Mouse (Mus musculus): ENCODE results near the gene March4. TPM values are rescaled to one million over a fixed set of nuclear protein-coding genes. Genes with fewer than 3 reads are reported as not detected.

Gene March4
- under 1 TPM; 0.04 to 0.16 TPM for total RNA-seq (2021)
- long read RNA-seq, experiment 1: 0 reads
- long read RNA-seq, experiment 2: 0 reads

DNA sequence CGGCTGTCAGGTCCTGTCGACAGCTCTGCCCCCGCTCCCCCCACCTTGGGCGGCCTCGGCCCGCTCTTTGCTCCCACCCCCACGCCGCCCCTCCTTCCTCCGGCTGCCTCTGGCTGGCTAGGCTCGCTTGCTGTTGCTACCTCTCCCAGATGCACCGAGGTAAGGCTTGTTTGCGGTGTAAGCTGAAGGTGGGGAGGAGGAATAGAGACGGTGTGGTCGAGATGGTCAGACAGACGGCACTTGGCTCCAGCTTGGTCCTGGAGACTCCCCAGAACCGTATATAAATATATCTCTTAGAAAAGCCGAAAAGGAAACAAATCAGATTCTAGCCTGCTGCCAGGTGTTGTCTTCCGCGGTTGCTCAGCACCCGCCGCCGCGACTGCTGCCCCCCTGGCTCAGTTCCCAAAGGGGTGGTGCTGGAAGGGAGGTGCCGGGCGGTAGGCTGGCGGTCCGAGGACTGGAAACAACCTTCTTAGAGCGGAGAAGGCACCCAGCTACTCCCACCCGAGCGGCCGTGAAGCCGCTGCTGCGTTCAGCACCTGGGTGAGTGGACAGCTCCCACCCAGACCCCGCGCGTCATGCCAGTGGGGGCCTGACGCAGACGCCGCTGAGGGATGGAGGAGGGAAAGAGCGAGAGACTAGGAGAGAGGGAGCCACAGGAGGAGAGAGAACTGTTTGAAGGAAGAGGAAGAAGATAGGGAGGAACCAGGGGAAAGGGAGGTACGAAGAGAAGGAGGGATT, at the start of gene March4:
Gene March4, minus strand, starts transcription at position 320 of the 741 bp plus-strand sequence.
- intact Hi-C loops (cut with DNase I; ENCODE audit: low total_unique reads): no loop called here
- peak; percentile 69 for DNase-seq

DNA sequence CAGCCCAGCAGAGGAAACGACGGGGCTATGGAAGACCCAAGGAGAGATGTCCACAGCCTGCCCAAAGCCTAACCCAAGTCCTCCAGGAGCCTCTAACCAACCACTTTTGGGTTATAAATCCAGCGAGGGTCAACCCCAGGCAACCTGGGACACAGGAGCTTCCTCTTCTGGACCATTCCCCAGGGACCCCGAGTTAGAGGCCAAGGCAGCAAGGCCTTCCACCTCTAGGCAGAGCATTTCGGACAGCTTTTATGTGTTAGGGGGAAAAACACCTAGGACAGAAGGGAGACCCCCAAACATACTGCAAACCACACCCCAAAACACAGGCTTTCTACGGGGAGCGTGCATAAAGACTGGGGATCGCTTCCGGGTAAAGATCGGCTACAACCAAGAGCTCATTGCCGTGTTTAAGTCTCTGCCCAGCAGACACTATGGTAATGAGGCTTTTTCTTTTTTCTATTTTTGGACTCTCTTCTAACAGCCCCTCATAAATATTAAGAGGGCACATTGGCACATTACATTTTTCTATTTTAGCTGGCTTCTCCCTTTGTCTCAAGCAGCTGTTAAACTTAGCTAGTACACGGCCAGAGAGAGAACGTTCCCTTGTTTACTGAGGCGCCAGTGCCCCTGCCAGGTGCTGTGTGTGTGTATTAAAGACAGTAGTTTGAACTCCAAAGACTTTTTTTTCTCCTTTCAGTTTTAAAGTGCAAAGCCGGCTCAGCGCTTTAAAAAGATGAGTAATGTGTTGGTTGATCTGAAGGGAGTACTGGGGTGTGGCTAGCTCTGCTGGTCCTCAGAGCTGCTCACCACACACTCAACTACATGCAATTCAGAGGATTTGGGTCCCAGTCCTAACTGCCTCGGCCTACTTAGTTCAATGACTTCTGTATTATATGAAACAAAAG, 49.5 kb upstream of the March4 start:
- DNase-seq: no peak
- intact Hi-C loops (cut with DNase I; ENCODE audit: low total_unique reads): loop anchor here (10.0 kb wide), 1 partner anchor 271 kb away; no protein-coding TSS in a partner anchor

DNA sequence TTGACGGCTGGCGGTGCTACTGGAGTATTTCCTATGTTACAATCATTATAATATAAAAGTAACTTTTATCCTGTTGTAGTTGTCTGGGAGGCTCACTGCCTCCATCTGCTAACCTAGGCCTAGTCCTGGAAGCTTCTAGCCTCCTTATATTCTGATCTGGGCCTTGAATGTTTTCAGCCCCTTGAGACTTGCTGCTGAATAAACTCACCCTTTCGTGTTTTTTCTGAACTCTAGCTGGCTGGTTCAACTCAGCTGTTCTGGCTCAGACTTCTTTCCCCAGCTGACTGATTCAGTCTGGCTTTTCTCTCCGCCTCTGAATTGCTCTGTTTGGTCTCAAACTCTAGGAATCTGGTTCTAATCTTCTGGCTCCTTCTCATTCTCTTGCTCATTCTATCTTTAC, 47.2 kb upstream of the March4 start:
- DNase-seq: no peak
- intact Hi-C loops (cut with DNase I; ENCODE audit: low total_unique reads): loop anchor here (10.0 kb wide), 1 partner anchor 269 kb away; no protein-coding TSS in a partner anchor

DNA sequence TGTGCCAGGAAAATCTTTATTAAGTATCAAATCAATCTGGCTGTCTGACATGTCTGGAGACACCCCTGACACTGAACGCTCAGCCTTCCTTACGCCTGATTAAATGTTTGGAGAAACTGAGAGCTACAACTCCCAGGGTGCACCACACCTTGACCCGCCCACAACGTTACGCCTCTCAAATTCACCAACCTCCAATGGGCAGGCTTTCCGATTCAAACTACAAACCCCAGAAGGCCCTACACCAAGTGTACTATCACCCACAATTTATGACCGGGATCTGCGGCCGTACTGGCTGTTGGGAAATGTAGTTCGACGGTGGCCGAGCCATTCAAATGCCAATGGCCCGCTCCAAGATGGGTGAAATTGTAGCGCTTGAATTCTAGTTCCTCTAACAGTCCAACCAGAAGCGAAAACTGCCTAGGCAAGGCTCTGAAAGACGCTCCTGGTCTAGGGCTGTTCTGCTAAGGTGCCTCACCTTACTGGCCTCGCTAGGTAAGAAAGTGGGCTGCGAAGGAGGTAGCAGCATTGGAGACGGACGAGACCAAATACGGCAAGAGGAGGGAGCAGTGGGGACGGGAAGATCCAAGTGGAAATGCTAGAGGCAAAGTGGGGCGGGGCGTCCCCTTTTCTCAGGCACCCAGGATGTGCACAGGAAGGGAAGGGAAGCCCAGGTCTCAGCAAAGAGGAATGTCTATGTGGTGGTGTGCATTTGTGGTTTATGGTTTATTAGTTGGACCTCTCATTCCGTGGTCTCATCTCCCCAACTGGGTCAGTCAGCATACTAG, 46.4 kb upstream of the March4 start, which contains the start of gene Smarcal1:
Gene Smarcal1, plus strand, starts transcription at position 305 of the 785 bp plus-strand sequence.
- intact Hi-C loops (cut with DNase I; ENCODE audit: low total_unique reads): loop anchor here (10.0 kb wide), 1 partner anchor 268 kb away; no protein-coding TSS in a partner anchor
- DNase-seq: peak; percentile 90

DNA sequence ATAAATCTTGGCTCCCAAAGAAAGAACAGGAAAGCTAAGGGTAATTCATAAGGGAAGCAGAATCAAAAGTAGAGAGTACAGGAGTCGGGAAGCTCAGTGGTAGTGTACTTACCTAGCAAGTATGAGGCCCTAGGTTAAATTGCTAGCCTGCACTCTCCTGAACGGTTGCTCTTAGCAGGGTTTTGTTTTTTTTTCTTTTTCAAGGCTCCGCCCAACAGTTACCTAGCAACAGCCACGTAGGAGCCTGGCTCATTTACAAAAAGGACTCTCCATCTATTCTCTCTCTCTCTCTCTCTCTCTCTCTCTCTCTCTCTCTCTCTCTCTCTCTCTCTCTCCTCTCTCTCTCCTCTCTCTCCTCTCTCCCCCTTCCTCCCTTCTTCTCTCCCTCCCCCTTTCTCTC, 42.1 kb upstream of the March4 start:
- DNase-seq: no peak
- intact Hi-C loops (cut with DNase I; ENCODE audit: low total_unique reads): no loop called here

DNA sequence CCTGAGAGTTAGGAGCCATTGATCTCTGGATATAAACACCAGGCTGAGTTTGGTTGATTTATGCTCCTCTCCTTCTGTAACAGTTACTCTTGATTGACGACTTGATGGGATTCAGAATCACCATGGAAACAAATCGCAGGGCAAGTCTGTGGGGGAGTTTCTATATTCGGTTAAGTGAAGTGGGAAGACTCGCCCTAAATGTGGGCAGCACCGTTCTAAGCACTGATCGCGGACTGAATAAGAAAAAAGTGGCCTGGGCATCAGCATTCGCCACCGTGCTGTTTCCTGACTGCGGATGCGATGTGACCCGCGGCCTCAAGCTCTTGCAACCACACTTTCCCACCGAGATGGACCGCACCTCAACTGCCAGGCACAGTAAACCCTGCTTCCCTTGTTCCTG, 41.6 kb upstream of the March4 start:
- intact Hi-C loops (cut with DNase I; ENCODE audit: low total_unique reads): no loop called here
- DNase-seq: no peak

DNA sequence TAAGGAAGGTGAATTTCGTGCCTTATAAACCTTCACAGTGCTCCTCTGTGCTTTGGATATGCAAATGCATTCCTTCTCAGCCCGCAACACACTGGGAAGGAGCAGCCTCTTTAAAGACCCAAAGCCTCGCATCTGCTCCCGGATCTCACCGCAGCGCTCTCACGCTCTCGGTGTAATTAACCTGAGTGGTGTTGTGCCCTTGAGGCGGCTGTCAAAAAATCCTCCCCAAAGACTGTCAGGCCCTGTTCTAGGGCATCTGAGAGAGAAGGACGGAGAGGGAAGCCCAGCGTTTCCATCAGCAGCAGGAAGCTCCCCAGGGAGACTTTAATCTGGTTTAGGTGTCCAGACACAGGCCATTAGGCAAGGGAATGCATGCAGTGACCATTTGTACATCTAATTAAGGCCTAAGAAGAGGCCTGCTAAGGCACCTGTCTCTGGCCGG, 40.8 kb upstream of the March4 start:
- no peak for DNase-seq
- intact Hi-C loops (cut with DNase I; ENCODE audit: low total_unique reads): no loop called here

DNA sequence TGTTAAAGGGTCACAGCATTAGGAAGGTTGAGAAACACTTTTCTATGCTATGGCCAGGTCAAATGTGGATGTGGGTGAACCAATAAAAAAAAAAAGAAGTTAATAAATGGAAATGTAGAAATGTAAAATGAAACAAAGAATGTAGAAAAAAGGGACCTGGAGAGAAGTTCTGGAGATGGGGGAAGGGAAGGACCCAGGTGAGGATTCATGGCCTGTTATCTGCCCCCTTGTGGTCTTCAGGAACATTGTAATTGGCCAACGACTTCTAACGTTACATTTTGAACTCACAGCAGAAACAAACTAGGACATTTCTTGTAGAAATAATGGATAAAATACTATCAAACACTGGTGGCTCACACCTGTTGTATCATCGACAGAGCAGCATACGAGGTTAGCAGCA, 38.4 kb upstream of the March4 start:
- intact Hi-C loops (cut with DNase I; ENCODE audit: low total_unique reads): no loop called here
- no peak for DNase-seq

DNA sequence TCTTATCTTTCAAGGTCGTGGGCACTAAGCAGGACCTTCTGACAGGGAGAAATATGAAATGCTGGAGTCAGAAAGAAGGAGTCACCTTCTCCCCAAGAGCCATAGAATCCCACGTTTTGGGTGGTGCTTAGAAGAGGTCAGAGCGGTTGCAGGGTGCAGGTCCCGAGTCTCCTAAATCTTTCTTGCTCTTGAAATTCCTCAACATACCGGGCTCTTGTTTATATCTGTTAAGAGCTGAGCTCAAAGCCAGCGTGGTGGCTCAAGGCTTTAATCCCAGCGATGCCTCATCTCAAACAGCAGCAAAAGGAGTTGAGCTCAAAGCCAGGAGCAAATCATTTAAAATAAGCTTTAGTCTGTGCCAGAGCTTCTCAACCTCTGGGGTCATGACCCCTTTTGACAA, 37.9 kb upstream of the March4 start:
- intact Hi-C loops (cut with DNase I; ENCODE audit: low total_unique reads): no loop called here
- DNase-seq: no peak

DNA sequence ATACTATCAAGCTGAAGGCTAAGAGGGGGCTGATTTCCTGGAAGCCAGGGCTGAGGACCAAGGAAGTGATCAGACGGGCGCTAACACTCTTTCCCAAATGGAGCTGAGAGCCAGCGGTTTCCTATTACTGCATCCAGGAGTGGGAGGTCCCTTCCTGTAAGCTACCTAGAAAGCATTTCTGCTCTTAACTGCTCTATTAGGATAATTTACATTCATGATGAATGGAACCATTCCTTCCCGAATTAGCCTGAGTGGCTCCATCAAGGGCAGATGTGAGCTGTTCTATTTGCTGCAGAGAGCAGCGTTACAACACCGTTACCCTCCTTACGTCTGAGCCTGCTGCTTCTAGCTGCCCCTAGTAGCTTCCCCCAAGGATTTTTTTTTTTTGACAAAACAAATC, 37.3 kb upstream of the March4 start:
- no peak for DNase-seq
- intact Hi-C loops (cut with DNase I; ENCODE audit: low total_unique reads): no loop called here

DNA sequence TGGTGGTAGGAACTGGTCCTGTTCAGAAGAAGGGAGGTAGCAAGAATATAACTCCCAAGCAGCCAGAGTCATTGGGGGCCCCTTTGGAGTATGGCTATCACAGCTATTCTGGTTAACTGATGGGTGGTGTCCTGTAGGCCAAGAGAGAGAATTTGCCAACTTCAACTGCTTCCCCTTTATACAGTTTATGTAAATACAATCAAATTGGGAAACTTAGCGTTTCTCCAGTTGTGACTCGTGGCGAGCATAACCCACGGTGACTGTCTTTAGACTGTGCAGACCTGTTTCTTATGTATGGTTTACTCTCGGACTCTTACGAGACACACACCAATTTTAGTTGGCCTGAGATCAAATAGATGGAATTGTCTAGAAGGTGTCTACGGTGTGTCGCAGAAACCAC, 32.0 kb upstream of the March4 start:
- DNase-seq: no peak
- intact Hi-C loops (cut with DNase I; ENCODE audit: low total_unique reads): no loop called here

DNA sequence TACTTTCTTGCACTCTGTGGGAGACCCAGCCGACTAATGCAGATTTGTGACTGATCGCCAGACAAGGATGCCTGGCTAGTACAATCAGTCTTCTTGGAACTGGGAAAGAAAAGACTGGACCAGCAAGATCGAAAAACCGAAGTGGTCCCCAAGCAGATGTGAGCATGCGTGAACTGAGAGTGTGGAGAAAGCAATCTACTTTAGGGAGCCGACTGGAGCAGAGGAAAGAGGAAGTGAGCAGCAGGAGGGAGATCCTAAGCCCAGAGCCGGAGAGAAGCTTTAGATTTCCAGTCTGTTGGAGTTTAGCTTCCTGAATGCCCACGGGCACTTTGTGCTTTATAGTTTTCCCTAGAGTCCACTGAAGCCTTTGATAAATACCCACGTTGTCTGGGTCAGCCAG, 30.3 kb upstream of the March4 start:
- DNase-seq: no peak
- intact Hi-C loops (cut with DNase I; ENCODE audit: low total_unique reads): no loop called here

DNA sequence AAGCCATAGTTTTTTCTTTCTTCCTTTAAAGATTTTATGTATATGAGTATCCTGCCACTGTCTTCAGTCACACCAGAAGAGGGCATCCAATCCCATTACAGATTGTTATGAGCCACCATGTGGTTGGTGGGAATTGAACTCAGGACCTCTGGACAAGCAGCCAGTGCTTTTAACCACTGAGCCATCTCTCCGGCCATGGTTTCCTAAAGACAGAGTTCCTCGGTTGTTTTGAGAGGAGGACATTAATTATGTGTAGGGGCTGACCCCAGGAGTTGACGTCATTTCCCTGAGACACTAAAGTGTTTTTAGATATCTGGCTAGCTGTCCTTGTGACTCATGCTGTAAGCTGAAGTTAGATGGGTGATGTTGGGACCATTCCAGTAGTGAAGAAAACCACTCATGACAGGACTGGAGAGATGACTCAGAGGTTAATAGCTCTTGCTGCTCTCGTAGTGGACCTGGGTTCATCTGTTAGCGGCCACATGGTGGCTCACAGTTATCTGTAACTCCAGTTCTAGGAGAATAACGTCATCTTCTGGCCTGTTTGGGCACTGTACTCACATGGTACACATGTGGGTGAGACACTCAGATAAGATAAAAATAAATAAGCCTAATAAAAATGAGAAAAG, 27.7 kb upstream of the March4 start:
- DNase-seq: no peak

DNA sequence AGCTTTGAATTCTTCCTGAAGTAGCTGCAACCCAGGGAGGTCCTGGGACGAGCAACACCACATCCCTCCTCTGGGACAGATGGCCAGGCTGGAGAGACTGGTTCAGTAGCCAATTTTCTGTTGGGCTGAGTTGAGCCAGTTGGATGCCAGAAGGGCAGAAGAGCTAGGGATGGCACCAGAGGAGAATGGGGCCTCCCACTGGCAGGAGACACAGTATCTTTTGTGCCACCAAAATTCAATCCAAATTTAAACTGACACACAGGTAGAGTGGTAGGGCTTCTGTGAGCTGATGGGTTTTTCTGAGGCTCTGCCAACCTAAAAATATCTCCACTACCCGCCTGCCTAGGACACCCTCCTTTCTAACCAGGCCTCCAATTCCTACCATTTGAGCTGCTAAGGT, 21.9 kb upstream of the March4 start:
- intact Hi-C loops (cut with DNase I; ENCODE audit: low total_unique reads): no loop called here
- DNase-seq: no peak

More for the DNA sequence above, 27.7 kb upstream of the March4 start:
- intact Hi-C loops (cut with DNase I; ENCODE audit: low total_unique reads): no loop called here

DNA sequence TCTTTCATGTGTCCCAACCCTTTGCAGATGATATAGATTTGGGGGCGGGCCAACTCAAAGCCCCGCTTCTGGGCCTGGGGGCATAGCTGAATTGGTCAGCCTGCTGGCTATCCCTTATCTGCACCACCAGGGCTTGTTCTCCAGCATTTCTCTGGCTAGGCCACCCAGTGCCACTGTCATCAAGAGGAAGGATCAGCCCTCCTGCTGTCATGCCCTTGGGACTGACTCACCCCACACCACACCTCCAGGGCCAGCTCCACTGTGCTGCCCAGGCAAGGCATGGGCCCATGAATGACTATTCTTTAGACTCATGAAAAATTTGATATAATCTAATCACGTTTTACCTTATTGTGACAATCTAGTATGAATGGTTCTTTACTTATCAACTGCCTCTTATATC, 19.7 kb upstream of the March4 start:
- DNase-seq: no peak
- intact Hi-C loops (cut with DNase I; ENCODE audit: low total_unique reads): no loop called here

DNA sequence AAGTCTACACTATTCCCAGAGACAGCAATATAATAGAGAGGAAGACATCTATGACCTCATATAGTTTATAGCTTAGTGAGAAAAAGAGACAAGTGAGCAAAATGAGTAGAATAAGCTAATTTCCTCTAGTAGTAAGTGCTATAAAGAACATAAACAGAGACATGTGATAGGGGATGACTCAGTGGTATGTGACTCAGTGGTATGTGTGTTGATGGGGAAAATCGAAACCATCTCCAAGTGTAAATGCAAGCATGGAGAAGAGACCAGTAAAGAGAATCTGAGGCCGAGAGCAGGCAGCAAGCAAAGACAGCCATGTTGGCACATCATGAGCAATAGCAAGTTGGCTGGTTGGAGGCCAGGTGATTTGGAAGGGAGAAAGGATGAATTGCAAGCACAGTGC, 13.6 kb upstream of the March4 start:
- intact Hi-C loops (cut with DNase I; ENCODE audit: low total_unique reads): no loop called here
- no peak for DNase-seq

DNA sequence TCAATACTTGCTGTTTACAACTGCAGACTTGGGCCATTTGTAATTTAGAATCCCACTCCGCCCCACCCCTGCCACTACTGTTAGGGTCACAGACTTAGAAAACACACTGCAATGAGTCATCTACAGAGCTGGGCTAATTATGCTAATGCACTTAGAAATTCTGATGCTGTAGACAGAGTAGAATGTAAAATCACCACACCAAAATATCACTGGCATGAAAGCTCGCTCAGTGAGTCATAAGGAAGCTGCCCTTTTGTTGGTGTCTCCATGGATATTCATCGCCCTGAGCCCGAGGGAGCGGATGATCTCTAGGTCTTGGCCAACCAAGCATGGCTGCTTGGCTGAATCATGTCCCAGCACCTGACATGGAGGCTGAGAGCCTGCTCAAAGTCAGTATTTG, 1.5 kb upstream of the March4 start:
- intact Hi-C loops (cut with DNase I; ENCODE audit: low total_unique reads): no loop called here
- no peak for DNase-seq

DNA sequence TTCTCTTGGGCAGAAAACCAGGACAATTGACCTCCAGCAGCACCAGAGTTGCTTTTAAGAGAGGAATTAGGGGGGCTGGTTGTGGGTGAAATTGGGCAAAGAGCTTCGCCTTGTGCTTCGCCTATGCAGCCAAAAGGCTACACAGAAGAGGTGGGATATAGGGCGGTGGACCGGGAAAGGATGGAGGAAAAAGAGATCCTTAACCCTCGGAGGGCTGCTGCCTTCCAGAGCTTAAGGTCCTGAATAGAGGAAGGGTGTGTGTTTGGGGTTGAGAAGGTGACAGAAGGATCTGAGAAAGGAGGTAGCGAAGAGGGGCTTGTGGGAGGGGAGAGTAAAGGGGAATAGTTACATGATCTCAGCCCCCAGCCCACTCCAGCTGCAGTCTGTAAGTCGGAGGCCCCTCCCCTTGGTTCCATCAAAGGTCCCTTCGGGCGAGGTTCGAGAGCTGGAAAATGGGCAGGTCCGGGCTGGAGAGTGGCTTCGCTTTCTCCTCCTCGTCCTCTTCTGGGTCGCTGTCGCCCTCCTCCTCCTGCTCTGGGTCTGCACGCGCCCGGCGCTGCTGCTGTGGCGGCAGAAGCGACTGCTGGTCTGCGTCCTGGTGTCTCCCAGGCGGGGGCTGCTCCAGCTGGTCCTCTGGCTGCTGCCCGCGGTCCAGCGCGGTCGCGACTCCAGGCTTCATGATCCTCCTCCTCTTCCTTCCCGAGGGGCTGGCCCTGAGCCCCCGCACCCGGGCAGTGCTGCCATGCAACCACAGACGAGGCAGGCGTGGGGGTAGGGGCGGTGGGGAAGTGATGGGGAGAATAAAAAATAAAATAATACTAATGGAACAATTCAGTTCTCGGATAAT, 782 bp downstream of the March4 start:
- intact Hi-C loops (cut with DNase I; ENCODE audit: low total_unique reads): no loop called here
- no peak for DNase-seq
